Mouse (Mus musculus): Measurements from ENCODE around the gene Tfip11.

DNA sequence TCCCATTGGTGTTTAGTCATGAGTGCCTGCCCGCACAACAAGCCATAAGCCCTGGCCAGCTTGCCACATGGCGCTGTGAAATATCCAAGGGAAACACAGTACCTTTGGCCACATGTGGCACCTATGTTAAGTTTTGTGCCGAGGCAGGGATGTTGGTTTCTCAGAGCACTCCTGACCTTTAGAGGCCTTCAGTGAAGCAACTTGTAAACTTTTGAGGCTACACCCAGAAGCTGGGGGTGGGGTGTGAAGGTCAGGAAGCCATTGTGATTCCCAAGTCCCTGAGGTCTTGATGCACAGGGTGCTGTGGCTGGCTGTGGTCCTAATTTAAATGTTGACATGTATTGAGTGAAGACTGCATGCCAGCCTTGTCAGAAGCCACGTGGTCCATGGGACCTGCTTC, 26.8 kb upstream of the Tfip11 start:
- TF ChIP-seq CTCF (IDR thresholded peaks at IDR 0.05; ENCODE audit: extremely low read depth, insufficient read depth, low read length) (no peak), POLR2A (IDR thresholded peaks at IDR 0.05; ENCODE audit: extremely low read depth, insufficient read depth, low read length) (no peak)

All from cortical plate, adult 2 months (tissue).